Mouse (Mus musculus) intestine, embryonic 15.5 days (tissue): ENCODE measurements around the gene Elovl6. TPM values are rescaled to one million over a fixed set of nuclear protein-coding genes. Genes with fewer than 3 reads are reported as not detected.

Experiments used
- ATAC-seq: fragments of 200-750 bp; cut with Nextera tagmentation; 2 replicates; pipeline ENCODE4 v1.8.0; 2017; ENCODE audit warnings: moderate TSS enrichment, moderate library complexity
- H3K27ac ChIP-seq: fragments of 300-500 bp; sonication (generic); 2 replicates; pipeline ENCODE4 v1.5.1; 2015; ENCODE audit warnings: mild to moderate bottlenecking, inconsistent platforms
- H3K27me3 ChIP-seq: fragments of 300-500 bp; sonication (generic); replicated peaks from 2 replicates; pipeline ENCODE4 v1.6.1; 2015; ENCODE audit warnings: inconsistent platforms
- H3K36me3 ChIP-seq: fragments of 300-500 bp; sonication (generic); 2 replicates; pipeline ENCODE4 v1.6.1; 2015; ENCODE audit warnings: inconsistent platforms
- H3K4me1 ChIP-seq: fragments of 300-500 bp; sonication (generic); replicated peaks from 2 replicates; pipeline ENCODE4 v1.6.1; 2015; ENCODE audit warnings: inconsistent platforms
- H3K4me2 ChIP-seq: fragments of 300-500 bp; sonication (generic); replicated peaks from 2 replicates; pipeline ENCODE4 v1.6.1; 2015; ENCODE audit warnings: mild to moderate bottlenecking, inconsistent platforms
- H3K4me3 ChIP-seq: fragments of 300-500 bp; sonication (generic); replicated peaks from 2 replicates; pipeline ENCODE4 v1.5.1; 2015; ENCODE audit warnings: inconsistent platforms
- H3K9ac ChIP-seq: fragments of 300-500 bp; sonication (generic); 2 replicates; pipeline ENCODE4 v1.6.1; 2015; ENCODE audit warnings: inconsistent platforms
- H3K9me3 ChIP-seq: fragments of 300-500 bp; sonication (generic); 2 replicates; pipeline ENCODE4 v1.6.1; 2016; ENCODE audit warnings: inconsistent platforms
- WGBS: fragments of 180-500 bp; shearing (Covaris S2); methylation state at CpG from one replicate; pipeline ENCODE4 v1.1.7; 2015; 5-methylcytosine and 5-hydroxymethylcytosine counted together
- polyA plus RNA-seq: library from polyadenylated mRNA; unstranded; fragments of >200 nt; fragmentation: Nextera tagmentation; extraction: Ambion mirVana; gene quantifications from 2 replicates; pipeline ENCODE4 v1.2.1, GENCODE M21; 2015

Gene Elovl6
- 46.4 and 47.8 TPM in 2 replicates for polyA plus RNA-seq

- Histone ChIP-seq H3K4me1 (peaks cover 12% of the 10 kb centered on the region), H3K36me3 (no peaks in the 10 kb centered on the region), H3K27me3 (no peaks in the 10 kb centered on the region), H3K27ac (peak within 1 kb of the TSS; percentile 97), H3K9me3 (no peaks in the 10 kb centered on the region), H3K4me2 (peak within 1 kb of the TSS; percentile 66), H3K9ac (peak within 1 kb of the TSS; percentile 93), H3K4me3 (peak within 1 kb of the TSS; percentile 84)
- ATAC-seq: peak; percentile 64
- WGBS: under 1% methylated on average over 35 of the region's 35 CpGs
Measured at GRCm38 (mm10) chr3:129532180-129532864, at the start of gene Elovl6. Gene Elovl6, plus strand, starts transcription at chr3:129532355.

GRCm38 (mm10) chr3:129488774-129489173, 43.4 kb upstream of the Elovl6 start:
- Histone ChIP-seq H3K4me2 (no peak overlapping the region), H3K27ac (no peak overlapping the region), H3K4me1 (no peaks in the 10 kb centered on the region), H3K4me3 (no peak overlapping the region), H3K27me3 (no peaks in the 10 kb centered on the region), H3K36me3 (no peaks in the 10 kb centered on the region), H3K9ac (no peak overlapping the region), H3K9me3 (no peaks in the 10 kb centered on the region)
- no peak for ATAC-seq
- WGBS: 89% methylated on average over 4 of the region's 4 CpGs

- Histone ChIP-seq H3K27ac (no peak overlapping the region), H3K4me1 (no peaks in the 10 kb centered on the region), H3K4me2 (no peak overlapping the region), H3K4me3 (no peak overlapping the region), H3K9me3 (no peaks in the 10 kb centered on the region), H3K27me3 (no peaks in the 10 kb centered on the region), H3K36me3 (no peaks in the 10 kb centered on the region), H3K9ac (no peak overlapping the region)
- WGBS: 86% methylated on average over 10 of the region's 10 CpGs
- no peak for ATAC-seq
Measured at GRCm38 (mm10) chr3:129494123-129494522, 38.0 kb upstream of the Elovl6 start.

GRCm38 (mm10) chr3:129494731-129495130, 37.4 kb upstream of the Elovl6 start:
- Histone ChIP-seq H3K9ac (no peak overlapping the region), H3K4me2 (no peak overlapping the region), H3K4me1 (no peaks in the 10 kb centered on the region), H3K27ac (no peak overlapping the region), H3K9me3 (no peaks in the 10 kb centered on the region), H3K36me3 (no peaks in the 10 kb centered on the region), H3K4me3 (no peak overlapping the region), H3K27me3 (no peaks in the 10 kb centered on the region)
- no peak for ATAC-seq
- WGBS: 75% methylated on average over 4 of the region's 4 CpGs

GRCm38 (mm10) chr3:129503781-129504180, 28.4 kb upstream of the Elovl6 start:
- no peaks in the 10 kb centered on the region for H3K4me1 ChIP-seq
- no peak overlapping the region for H3K9ac ChIP-seq
- no peaks in the 10 kb centered on the region for H3K9me3 ChIP-seq
- no peak overlapping the region for H3K4me2 ChIP-seq
- no peak overlapping the region for H3K4me3 ChIP-seq
- no peaks in the 10 kb centered on the region for H3K27me3 ChIP-seq
- ATAC-seq: no peak
- H3K27ac ChIP-seq: no peak overlapping the region
- H3K36me3 ChIP-seq: no peaks in the 10 kb centered on the region
- WGBS: 80% methylated on average over 7 of the region's 7 CpGs

- Histone ChIP-seq H3K4me3 (no peak overlapping the region), H3K9me3 (no peaks in the 10 kb centered on the region), H3K4me2 (no peak overlapping the region), H3K4me1 (no peaks in the 10 kb centered on the region), H3K9ac (no peak overlapping the region), H3K36me3 (no peaks in the 10 kb centered on the region), H3K27ac (no peak overlapping the region), H3K27me3 (no peaks in the 10 kb centered on the region)
- peak; percentile 88 for ATAC-seq
- WGBS: 57% methylated on average over 6 of the region's 6 CpGs
Measured at GRCm38 (mm10) chr3:129504928-129505327, 27.2 kb upstream of the Elovl6 start.

GRCm38 (mm10) chr3:129507736-129508135, 24.4 kb upstream of the Elovl6 start:
- WGBS: 80% methylated on average over 1 of the region's 1 CpGs
- no peaks in the 10 kb centered on the region for H3K9me3 ChIP-seq
- H3K9ac ChIP-seq: no peak overlapping the region
- H3K4me3 ChIP-seq: no peak overlapping the region
- no peak overlapping the region for H3K27ac ChIP-seq
- H3K36me3 ChIP-seq: no peaks in the 10 kb centered on the region
- no peak for ATAC-seq
- no peaks in the 10 kb centered on the region for H3K4me1 ChIP-seq
- H3K27me3 ChIP-seq: no peaks in the 10 kb centered on the region
- no peak overlapping the region for H3K4me2 ChIP-seq

GRCm38 (mm10) chr3:129508571-129508970, 23.6 kb upstream of the Elovl6 start:
- Histone ChIP-seq H3K27ac (no peak overlapping the region), H3K9me3 (no peaks in the 10 kb centered on the region), H3K4me3 (no peak overlapping the region), H3K9ac (no peak overlapping the region), H3K4me1 (no peaks in the 10 kb centered on the region), H3K4me2 (no peak overlapping the region), H3K27me3 (no peaks in the 10 kb centered on the region), H3K36me3 (no peaks in the 10 kb centered on the region)
- ATAC-seq: no peak

GRCm38 (mm10) chr3:129509725-129510124, 22.4 kb upstream of the Elovl6 start:
- no peaks in the 10 kb centered on the region for H3K9me3 ChIP-seq
- H3K4me2 ChIP-seq: no peak overlapping the region
- H3K27ac ChIP-seq: no peak overlapping the region
- H3K4me3 ChIP-seq: no peak overlapping the region
- no peak overlapping the region for H3K9ac ChIP-seq
- no peaks in the 10 kb centered on the region for H3K4me1 ChIP-seq
- 81% methylated on average over 10 of the region's 10 CpGs for WGBS
- no peaks in the 10 kb centered on the region for H3K36me3 ChIP-seq
- ATAC-seq: no peak
- no peaks in the 10 kb centered on the region for H3K27me3 ChIP-seq

- H3K4me2 ChIP-seq: no peak overlapping the region
- no peak overlapping the region for H3K4me3 ChIP-seq
- H3K27ac ChIP-seq: no peak overlapping the region
- H3K9ac ChIP-seq: no peak overlapping the region
- ATAC-seq: no peak
- WGBS: 89% methylated on average over 3 of the region's 3 CpGs
- H3K27me3 ChIP-seq: no peaks in the 10 kb centered on the region
- no peaks in the 10 kb centered on the region for H3K4me1 ChIP-seq
- no peaks in the 10 kb centered on the region for H3K9me3 ChIP-seq
- H3K36me3 ChIP-seq: no peaks in the 10 kb centered on the region
Measured at GRCm38 (mm10) chr3:129515863-129516436, 16.2 kb upstream of the Elovl6 start.

GRCm38 (mm10) chr3:129520499-129520898, 11.7 kb upstream of the Elovl6 start:
- WGBS: 79% methylated on average over 4 of the region's 4 CpGs
- Histone ChIP-seq H3K9me3 (no peaks in the 10 kb centered on the region), H3K36me3 (no peaks in the 10 kb centered on the region), H3K27ac (no peak overlapping the region), H3K4me3 (no peak overlapping the region), H3K27me3 (no peaks in the 10 kb centered on the region), H3K9ac (no peak overlapping the region), H3K4me2 (no peak overlapping the region), H3K4me1 (no peaks in the 10 kb centered on the region)
- no peak for ATAC-seq

- Histone ChIP-seq H3K27ac (no peak overlapping the region), H3K4me2 (no peak overlapping the region), H3K4me3 (no peak overlapping the region), H3K9ac (no peak overlapping the region), H3K27me3 (no peaks in the 10 kb centered on the region), H3K36me3 (no peaks in the 10 kb centered on the region), H3K9me3 (no peaks in the 10 kb centered on the region), H3K4me1 (no peaks in the 10 kb centered on the region)
- no peak for ATAC-seq
- WGBS: 85% methylated on average over 10 of the region's 10 CpGs
Measured at GRCm38 (mm10) chr3:129523456-129524143, 8.6 kb upstream of the Elovl6 start.
